Mouse (Mus musculus): ENCODE results near the gene Inpp4a.

The Inpp4a gene

DNA sequence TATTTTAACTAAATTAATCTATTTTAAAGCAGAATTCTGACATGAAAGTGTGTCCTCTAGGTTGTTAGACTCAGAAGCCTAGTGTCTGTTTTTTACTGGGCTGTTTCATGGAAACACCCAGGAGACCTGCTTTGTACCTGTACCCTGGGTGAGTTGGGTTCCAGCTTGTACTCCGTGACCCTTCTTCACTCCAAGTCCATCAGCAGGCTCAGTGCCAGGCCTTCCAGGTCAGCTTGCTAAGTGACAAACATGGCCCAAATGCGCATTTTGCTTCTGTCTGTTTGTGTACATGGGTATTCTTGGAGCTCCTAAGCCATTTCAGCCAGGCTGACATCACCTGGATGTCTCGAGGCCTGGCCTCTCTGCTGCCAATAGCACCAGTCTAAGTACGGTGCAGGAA lies 23.5 kb downstream of the Inpp4a start:
- peak; percentile 56 to 58 for DNase-seq

DNA sequence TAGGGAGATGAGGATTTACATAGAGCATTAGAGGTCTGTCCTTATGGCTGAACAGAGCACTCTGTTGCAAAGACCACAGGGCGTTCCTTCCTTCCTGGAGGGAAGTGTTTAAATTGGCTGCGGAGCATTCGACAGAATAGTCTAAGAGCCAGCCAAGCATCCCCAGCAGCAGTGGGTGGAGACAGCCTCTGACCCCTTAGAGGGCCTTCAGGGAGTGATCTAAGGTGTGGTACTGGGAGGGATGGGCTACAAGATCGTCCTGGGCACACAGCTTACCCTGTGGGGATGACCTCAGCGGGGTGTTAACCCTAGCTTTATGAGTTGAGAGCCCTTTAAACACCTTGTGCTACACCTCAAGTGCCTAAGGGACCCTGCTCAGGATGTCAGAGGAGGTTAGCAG lies 24.9 kb downstream of the Inpp4a start:
- no peak for DNase-seq

DNA sequence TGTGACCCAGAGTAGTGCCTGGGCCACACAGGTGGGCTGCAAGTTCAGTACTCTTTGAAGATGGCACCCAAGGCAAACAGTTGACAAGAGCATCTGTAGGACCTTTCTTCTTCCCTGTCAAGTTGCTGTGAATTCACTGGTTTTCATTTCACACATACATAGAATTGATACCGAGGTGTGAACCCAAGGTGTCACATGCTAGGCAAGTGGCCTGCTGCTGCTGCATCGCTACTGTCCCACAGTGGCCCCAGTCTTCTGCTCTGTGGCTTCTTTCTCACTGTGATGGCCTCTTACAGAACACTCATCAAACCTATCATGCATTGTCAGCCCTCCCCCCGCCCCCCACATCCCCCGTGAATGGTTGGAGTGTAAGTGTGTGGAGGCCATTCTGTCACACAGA lies 27.6 kb downstream of the Inpp4a start:
- no peak for DNase-seq

DNA sequence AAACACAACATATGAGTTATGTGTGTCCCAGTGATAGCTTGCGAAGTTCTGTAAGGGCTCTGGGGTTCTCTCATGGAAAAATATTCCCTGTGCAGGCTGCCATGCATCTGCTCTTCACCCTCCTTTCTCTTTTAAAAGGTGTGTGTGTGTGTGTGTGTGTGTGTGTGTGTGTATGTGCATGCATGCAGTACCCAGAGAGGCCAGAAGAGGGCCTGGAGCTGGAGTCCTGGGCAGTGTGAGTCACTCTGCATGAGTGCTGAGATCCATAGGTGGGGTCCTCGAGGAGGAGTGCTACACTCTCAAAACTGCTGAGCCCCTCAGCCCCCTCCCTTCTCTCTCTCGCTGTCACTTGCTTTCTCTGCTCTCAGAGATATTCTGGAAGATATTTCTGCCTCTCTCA lies 29.5 kb downstream of the Inpp4a start:
- DNase-seq, result no peak

DNA sequence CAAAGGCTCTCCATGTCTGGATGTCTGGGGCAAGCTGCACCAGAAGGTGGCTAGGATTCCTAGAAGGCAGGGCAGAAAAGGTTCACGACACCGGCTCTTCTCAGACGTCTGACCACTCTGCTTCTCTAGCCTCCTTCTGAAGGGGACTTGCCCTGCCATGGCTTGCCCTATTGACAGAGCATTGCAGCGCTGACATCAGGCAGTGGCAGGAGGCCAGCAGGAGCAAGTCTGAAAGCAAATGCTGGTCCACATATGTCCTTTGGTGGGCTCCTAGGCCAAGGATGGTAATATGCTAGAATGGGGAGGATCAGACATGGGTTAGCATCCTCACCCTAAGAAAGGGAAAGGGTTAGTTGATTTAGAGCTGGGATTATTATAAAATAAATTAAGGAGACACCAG lies 30.2 kb downstream of the Inpp4a start:
- no peak for DNase-seq

DNA sequence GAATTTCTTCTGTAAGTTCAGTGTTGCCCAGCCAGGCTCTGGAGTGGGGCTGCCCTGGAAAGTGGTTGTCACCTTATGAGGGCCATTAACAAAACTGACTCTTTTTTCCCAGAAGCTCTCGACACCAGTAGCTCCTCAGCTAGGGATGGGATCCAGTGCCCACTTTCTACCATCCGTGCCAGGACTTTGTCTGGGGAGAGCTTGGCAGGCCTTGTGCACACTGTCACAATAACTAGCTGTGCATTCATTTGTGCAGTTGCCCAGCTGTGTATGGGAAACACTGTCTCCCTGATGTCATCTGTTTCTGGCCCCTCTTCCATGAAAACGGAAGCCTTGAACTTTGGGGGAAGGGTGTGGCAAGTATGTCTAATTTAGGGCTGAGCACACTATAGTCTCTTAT lies 33.1 kb downstream of the Inpp4a start:
- peak in 1 of 2 experiments; percentile 40 for DNase-seq

DNA sequence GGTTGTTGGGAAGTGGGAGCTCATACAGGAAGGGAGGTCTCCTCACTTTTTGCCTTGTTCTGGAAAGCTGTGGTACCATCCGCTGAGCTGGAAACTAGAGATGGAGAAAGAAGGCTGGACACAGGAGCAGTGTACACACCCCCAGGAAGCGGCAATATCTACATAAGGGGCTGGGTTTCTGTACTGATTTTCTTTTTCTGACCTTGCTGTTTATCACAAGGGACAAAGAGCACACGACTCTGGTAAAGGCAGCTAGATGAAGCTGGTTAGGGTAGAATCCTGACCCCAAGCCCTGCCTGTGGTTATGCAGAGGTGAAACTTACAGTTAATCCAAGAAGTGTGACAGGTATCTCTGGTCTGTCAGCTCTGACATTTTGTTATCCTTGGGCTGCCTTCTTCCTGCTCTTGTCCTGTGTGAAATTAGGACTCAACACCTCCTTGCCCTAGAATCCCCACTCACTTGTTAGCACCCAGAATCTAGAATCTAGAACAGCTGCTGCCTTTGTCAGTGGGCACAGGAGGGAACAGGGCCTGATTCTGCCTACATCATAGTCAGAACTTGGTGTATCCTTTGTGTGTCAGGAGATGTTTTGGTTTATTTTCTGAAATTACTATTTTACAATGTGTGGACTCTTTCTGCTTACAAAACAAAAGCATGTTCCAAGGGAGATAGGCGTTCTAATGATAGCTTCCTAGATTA lies 34.2 kb downstream of the Inpp4a start:
- no peak for DNase-seq

DNA sequence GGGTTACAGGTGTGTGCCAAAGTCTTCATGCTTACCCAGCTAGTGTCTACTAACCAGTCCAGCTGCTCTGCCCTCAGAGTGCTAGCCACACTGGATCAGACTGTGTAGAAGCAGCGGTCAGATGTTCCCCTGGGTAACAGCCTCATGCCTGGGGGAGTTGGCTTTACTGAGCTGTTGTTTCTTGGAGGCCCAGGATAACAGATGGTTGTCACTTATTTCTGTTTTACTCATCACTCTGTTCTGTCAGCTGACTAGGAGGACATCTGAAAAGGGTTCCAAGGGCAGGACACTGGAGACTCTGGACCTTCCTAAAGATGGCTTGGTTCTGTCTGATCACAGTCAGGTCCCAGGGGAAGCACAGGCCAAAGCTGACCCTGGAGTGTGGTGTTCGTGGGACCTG lies 36.4 kb downstream of the Inpp4a start:
- DNase-seq, result no peak

DNA sequence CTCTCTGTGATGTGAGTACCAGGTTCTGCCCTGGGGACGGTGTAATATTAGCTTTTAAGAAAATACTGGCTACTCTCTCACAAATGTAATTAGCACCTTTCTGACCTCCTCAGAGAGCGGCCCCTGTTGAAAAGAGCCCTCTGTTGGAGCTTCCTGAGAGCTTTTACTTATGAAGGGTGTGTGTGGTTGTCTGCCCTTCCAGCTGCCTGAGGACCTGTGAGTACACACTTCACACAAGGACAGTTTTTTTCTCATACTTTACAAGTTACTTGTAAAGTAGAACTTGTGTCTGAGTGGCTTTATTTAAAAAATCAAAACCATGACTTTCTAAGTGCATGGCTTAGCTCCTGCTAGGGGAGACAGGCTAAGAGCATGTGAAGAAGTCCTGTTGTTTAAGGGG lies 37.1 kb downstream of the Inpp4a start:
- DNase-seq, result no peak

DNA sequence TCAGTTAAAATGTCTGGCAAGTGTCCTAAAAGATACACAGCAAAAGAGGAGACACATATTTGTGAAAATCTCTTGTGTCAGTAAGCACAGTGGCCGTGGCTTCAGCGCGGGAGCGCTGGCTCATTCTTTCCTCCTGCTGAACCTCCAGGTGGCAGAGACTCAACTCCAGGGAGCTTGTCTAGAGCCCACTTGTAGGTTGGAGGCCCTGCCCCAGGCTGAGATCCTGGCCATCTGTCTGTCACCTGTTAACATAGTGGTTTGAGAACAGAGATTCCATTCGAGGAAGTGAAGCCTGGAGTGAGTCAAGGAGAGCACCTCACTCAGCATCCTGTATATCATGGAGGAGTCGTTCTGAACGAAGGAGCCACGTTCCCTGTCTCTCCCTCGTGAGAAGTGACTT lies 37.6 kb downstream of the Inpp4a start:
- DNase-seq, result peak; percentile 58 to 74

DNA sequence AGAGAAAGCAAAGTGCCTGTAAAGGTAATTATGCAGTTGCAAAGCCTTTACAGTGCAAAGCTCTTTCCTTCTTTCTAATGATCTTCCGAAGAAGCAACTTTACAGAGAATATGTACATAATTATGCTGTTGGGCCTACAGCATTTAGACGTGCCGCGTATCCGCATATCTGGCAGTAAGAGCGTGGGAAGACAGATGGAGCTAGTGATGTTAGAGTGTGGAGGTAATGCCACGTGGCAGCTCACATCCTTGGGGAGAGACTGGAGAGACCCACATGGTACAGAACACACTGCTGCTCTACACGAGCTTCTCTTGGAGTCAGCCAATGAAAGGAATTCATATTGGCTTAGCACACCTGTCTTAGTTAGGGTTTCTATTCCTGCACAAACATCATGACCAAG lies 39.5 kb downstream of the Inpp4a start:
- no peak for DNase-seq

DNA sequence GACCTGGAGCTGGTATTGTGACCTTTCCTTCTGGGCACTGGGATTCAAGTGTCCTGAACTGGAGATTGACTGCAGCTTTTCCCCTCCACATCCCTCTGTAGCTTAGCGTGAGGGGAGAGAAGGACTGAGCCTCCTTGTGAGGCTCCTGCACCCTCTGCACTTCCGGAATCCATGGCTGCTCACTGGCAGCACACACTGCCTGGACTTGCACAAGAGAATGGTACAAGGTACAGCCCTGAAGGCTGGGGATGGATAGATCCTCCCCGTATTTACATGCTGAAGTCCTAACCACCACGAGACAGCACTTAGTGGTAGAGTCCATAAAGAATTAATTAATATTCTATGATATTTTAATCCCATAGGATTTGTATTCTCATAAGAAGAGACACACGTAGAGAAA lies 41.7 kb downstream of the Inpp4a start:
- no peak for DNase-seq

DNA sequence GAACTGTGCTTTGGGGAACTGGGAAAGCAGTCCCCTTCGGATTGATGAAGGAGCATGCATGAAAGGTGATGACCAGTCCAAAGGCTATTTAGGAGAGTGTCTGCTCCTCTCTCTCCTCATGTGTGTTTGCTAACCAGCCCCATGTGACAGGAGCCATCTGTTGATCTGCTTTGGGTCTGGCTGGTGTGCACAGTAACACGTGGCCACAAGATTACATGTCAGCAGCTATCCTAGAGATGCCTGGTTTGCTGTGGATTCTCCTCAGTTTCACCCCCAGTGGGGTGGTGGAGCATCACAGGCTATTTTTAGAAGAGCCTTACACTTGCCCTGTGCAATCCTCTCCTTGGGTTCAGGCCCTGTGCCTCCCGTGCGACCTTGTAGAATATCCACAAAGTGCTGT lies 42.2 kb downstream of the Inpp4a start:
- peak; percentile 62 to 70 for DNase-seq

DNA sequence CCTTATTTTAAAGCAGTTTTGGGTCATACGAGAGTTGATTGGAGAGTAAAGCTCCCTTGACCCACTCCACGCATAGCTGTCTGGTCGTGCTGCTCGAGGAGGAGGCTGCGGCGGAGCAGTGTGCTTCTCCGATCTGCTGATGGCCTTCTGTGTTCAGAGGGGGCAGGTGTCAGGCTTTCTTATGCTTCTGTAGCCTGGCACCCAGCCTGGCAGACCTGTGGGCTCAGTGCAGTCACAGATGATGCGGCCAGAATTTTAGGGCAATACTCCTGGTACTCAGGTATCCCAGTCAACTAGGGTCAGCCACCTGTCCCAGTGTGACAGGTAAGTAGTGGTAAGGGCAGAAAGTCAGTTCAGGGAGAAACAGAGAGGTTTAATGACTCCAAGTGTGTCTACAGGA lies 42.9 kb downstream of the Inpp4a start:
- DNase-seq, result peak in 1 of 2 experiments; percentile 39

DNA sequence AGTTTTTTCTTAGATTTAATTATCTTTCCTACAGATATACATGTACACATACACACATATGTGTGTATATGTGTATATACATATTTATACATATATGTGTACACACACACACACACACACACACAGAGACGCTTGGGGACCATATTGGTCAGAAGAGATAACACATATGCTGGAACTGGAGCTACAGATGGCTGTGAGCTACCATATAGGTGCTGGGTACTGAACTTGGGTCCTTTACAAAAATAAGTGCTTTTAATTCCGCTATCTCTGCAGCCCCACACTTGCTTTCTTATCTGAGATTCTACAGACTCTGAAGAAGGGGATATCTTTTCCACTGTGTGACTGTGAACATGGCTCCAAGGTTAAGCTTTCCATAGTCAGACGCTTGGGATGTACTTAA lies 43.6 kb downstream of the Inpp4a start:
- no peak for DNase-seq

DNA sequence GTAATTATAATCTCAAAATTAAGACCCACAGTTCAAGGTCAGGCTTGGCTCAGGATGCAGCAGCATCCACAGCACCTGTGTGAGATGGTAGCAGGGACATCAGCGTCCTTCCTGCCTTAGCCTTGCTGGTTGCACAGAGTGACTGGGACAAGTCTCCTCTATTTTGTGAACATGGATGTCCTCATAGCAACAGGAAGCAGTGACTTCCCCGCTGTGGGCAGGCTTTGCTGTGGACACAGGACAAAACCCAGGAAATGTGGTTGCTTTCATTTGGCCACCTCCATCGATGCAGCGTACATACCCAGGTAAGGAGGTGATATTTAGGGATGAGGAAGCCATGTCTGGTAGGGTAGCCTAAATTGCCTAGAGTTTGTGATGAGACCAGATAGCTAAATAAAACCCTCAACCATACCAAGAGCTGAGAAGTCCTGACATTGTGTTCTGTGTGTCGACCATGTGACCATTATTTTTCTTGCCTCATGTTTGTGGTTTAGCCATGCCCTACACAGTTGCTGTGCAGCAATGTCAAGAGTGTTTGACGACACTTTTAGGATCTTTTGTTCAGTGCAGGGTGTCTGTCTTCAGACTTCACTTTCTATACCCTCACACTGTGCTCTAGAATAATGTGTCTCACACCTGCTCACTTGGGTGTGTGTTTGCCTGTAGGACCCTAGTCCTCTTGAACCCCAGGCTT lies 44.7 kb downstream of the Inpp4a start:
- no peak for DNase-seq

DNA sequence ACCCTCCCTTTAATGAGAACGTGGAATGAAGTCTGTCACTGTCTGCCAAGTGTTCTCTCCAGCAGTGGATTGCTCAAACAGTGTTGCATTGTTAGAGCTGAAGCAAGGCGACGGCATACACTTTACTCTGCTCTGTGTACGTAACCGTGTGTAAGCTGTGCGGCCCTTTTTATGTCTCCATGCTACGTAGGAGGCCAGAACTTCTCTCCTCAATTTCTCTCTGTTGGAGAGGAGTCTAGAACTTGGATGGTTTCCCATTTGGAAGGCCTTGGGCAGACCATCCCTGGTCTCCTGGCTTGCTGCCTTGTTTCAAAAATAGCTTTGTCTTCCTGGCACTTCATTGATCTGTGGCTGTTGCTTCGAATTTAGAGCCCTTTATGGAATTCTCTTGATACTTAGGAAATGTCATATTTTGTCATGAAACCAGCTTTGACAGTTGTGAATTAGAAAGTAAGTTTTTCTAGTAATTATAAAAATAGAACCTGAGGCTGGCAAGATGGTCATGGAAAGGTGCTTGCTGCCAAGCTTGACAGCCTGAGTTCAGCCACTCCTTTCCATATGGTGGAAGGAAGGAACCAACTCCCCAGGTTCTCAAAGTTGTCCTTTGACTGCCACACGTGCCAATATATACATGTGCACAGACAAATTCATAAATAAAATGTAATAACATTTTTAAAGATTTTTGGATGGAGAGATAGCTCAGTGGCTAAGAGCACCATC lies 47.9 kb downstream of the Inpp4a start:
- peak; percentile 79 to 80 for DNase-seq

DNA sequence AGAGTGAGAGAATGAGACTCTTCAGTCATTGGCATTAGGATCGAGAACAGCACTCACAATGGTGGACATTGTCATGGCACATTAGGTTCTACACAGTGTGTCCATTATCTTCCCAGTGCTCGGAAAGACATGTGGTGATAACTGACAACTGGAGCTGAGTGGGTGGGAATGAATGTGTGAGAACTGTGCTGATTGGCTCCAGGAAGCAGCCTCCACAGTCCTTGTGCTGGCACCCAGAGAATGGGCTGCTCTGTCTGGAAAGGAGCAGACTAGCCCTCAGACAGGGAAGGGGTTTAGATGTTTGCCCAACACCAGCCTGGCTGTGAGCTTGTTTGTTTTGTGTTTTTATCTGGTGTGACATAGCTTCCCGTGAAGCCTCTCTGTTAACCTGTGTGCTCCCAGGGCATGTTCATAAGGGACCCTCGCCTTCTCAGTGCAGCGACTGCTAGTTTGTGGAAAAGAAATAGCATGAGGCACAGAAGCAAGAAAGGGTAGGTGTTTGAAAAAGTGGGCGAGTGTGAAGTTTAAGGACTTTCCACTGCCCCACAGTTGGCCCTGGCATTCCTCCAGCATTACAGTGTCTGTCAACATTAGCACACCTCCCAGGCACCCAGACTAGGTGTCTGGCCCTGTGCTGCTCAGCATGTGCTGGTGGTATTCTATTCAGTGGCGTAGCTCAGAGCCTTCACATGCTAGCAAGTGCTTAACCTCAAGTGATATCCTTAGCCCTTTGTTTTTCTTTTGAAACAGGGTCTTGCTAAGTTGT lies 51.4 kb downstream of the Inpp4a start:
- DNase-seq, result no peak

DNA sequence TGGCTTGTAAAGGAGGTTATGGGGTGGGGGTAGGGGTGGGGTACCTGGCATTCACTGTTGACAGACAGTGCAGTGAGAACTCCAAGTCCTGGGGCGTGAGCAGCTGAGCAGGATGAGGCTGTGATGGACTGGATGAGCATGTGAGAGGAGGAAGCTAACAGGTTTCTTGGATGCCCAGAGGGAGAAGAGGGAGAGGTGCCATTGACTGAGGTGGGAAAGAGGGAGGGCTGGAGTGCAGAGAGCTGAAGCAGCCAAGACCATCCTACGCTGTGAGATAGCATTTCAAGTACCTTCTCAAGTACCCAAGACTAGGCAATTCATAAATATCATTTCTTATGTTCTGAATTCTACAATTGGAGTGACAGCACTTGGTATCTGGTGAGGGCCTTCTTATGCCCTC lies 52.3 kb downstream of the Inpp4a start:
- no peak for DNase-seq

DNA sequence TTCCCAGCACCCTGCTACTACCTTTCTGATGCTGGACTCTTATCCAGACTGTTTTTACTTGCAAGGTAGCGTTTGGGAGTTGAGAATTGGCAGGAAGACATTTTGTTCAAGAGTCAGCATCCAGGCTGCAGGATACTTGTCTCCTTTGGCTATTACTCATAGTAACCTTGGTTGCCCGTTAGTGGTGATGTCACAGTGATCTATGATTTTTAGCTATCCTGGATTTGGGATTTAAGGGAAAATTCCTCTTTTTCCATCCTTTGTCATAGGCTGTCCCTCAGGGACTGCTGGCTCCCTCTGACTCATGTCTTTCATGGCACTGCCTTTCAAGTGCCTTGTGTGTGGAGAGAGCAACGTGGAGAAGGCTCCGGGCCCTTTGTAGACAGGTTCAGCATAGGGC lies 53.8 kb downstream of the Inpp4a start:
- no peak for DNase-seq

DNA sequence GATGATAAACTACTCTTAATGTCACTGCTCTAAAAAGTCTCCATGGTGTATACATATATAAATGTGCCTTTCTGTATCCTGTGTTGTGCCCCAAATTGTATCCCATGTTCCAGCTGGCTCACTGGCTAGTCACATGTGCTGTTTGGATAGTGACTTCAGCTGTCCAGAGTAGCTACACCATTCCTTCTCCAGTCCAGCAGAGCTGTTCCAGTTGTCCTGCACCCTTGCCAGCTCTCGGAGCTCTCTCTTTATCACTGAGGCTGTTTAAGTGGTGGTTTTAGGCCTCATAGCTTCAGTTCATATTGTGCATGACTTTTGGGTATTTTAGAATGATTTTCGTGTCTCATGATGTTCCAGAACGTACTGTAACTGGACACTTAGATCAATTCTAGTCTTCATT lies 55.8 kb downstream of the Inpp4a start:
- DNase-seq, result no peak

DNA sequence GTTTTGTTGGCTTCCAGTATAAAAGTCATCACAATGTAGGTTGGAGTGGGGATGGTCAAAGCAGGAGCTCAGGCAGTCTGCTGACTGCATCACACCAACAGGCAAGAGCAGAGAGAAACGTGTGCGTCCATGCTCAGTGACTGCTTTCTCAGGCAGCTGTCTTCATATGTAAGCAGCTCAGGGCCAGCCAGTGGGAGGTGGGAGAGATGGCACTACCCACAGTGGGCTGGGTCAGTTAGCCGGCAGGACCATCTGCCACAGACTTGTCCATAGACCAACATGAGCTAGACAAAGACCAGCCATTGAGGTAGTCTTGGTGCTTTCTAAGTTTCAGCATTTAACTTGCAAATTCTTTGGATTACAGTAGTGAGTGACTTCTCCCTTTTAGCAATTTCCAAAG lies 56.6 kb downstream of the Inpp4a start:
- DNase-seq, result no peak

DNA sequence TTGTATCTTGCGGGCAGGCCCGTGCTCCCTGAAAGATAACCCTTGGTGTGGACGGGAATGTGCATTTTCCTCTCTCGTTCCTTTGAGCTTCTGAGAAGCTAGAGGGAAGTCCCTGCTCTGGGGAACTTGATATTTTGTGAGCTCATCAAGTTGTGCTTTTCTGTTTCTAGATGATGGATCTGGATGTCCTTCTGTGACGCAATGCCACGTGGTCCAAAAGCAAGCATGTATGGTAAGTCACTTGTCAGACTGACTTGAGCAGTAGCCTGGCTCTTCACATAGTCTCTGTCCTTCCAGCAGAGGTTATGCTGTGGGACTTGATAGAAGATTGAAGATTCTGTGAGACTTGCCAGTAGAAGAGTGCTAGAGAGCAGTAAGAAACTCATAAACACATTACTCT lies 57.5 kb downstream of the Inpp4a start:
- DNase-seq, result no peak

DNA sequence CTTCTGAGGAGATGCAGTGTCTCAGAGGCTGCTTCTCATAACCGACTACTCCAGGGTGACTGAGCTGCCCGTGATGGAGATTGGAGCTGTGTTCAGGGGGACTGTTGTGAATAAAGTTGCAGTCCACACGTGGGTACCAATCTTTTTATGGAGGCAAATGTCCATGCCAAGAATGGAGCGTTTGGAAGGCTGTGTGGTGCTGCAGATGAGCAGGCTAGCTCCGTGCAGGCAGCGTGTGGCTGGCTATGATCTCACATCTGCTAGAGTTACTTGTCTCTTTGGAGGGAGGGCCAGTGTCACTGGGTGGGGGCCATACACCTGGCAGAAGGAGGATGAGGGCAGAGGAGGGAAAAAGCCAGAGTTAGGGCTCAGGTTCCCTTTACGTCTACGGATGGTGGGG lies 59.0 kb downstream of the Inpp4a start:
- DNase-seq, result no peak
